Mouse (Mus musculus): ENCODE results near the gene Atrnl1. TPM values are rescaled to one million over a fixed set of nuclear protein-coding genes. Genes with fewer than 3 reads are reported as not detected.

Gene Atrnl1
- polyA plus RNA-seq, 1 experiment = 18.6 TPM

GRCm38 (mm10) chr19:57939166-57939565, 328.3 kb downstream of the Atrnl1 start:
- TF ChIP-seq CTCF (IDR thresholded peaks at IDR 0.05; ENCODE audit: insufficient read depth, low read length) (no peak), POLR2A (IDR thresholded peaks at IDR 0.05; ENCODE audit: borderline replicate concordance, extremely low read depth, low read depth, low read length) (no peak)
- Histone ChIP-seq H3K4me3 (replicated peaks; ENCODE audit: extremely low read depth, low read depth, low read length) (no peak overlapping the region), H3K4me1 (ENCODE audit: control insufficient read depth, insufficient read depth, low read length) (peaks cover 16% of the 10 kb centered on the region)
- DNase-seq = no peak
- WGBS = 14% methylated on average over 1 of the region's 1 CpGs

GRCm38 (mm10) chr19:57941529-57941928, 330.7 kb downstream of the Atrnl1 start:
- peaks cover 16% of the 10 kb centered on the region for H3K4me1 ChIP-seq (ENCODE audit: control insufficient read depth, insufficient read depth, low read length)
- TF ChIP-seq POLR2A (IDR thresholded peaks at IDR 0.05; ENCODE audit: borderline replicate concordance, extremely low read depth, low read depth, low read length) = no peak
- no peak for TF ChIP-seq CTCF (IDR thresholded peaks at IDR 0.05; ENCODE audit: insufficient read depth, low read length)
- WGBS = 51% methylated on average over 8 of the region's 8 CpGs

GRCm38 (mm10) chr19:57942281-57942680, 331.4 kb downstream of the Atrnl1 start:
- H3K4me3 ChIP-seq (replicated peaks; ENCODE audit: extremely low read depth, low read depth, low read length) = no peak overlapping the region
- TF ChIP-seq POLR2A (IDR thresholded peaks at IDR 0.05; ENCODE audit: borderline replicate concordance, extremely low read depth, low read depth, low read length) (no peak), CTCF (IDR thresholded peaks at IDR 0.05; ENCODE audit: insufficient read depth, low read length) (no peak)
- WGBS = 90% methylated on average over 14 of the region's 14 CpGs
- DNase-seq = no peak
- H3K4me1 ChIP-seq (ENCODE audit: control insufficient read depth, insufficient read depth, low read length) = peaks cover 16% of the 10 kb centered on the region

More at GRCm38 (mm10) chr19:57941529-57941928, 330.7 kb downstream of the Atrnl1 start:
- no peak overlapping the region for H3K4me3 ChIP-seq (replicated peaks; ENCODE audit: extremely low read depth, low read depth, low read length)
- no peak for DNase-seq

- no peak overlapping the region for H3K4me3 ChIP-seq (replicated peaks; ENCODE audit: extremely low read depth, low read depth, low read length)
- peaks cover 16% of the 10 kb centered on the region for H3K4me1 ChIP-seq (ENCODE audit: control insufficient read depth, insufficient read depth, low read length)
- no peak for TF ChIP-seq POLR2A (IDR thresholded peaks at IDR 0.05; ENCODE audit: borderline replicate concordance, extremely low read depth, low read depth, low read length)
- no peak for TF ChIP-seq CTCF (IDR thresholded peaks at IDR 0.05; ENCODE audit: insufficient read depth, low read length)
- WGBS = 62% methylated on average over 2 of the region's 2 CpGs
- DNase-seq = no peak
These were observed 332.5 kb downstream of the Atrnl1 start for GRCm38 (mm10) chr19:57943308-57943707.

GRCm38 (mm10) chr19:57944680-57945079, 333.8 kb downstream of the Atrnl1 start:
- Histone ChIP-seq H3K4me1 (ENCODE audit: control insufficient read depth, insufficient read depth, low read length) (peaks cover 11% of the 10 kb centered on the region), H3K4me3 (replicated peaks; ENCODE audit: extremely low read depth, low read depth, low read length) (no peak overlapping the region)
- no peak for TF ChIP-seq POLR2A (IDR thresholded peaks at IDR 0.05; ENCODE audit: borderline replicate concordance, extremely low read depth, low read depth, low read length)
- no peak for TF ChIP-seq CTCF (IDR thresholded peaks at IDR 0.05; ENCODE audit: insufficient read depth, low read length)
- WGBS = 84% methylated on average over 6 of the region's 6 CpGs
- DNase-seq = no peak

GRCm38 (mm10) chr19:57945626-57946250, 334.9 kb downstream of the Atrnl1 start:
- Histone ChIP-seq H3K4me3 (replicated peaks; ENCODE audit: extremely low read depth, low read depth, low read length) (no peak overlapping the region), H3K4me1 (ENCODE audit: control insufficient read depth, insufficient read depth, low read length) (peaks cover 9% of the 10 kb centered on the region)
- DNase-seq = no peak
- TF ChIP-seq POLR2A (IDR thresholded peaks at IDR 0.05; ENCODE audit: borderline replicate concordance, extremely low read depth, low read depth, low read length) (no peak), CTCF (IDR thresholded peaks at IDR 0.05; ENCODE audit: insufficient read depth, low read length) (no peak)
- WGBS = 93% methylated on average over 4 of the region's 4 CpGs

GRCm38 (mm10) chr19:57948489-57948888, 337.7 kb downstream of the Atrnl1 start:
- WGBS = 95% methylated on average over 2 of the region's 2 CpGs
- no peak for DNase-seq
- TF ChIP-seq CTCF (IDR thresholded peaks at IDR 0.05; ENCODE audit: insufficient read depth, low read length) (no peak), POLR2A (IDR thresholded peaks at IDR 0.05; ENCODE audit: borderline replicate concordance, extremely low read depth, low read depth, low read length) (no peak)
- no peak overlapping the region for H3K4me3 ChIP-seq (replicated peaks; ENCODE audit: extremely low read depth, low read depth, low read length)
- no peaks in the 10 kb centered on the region for H3K4me1 ChIP-seq (ENCODE audit: control insufficient read depth, insufficient read depth, low read length)

- no peak overlapping the region for H3K4me3 ChIP-seq (replicated peaks; ENCODE audit: extremely low read depth, low read depth, low read length)
- TF ChIP-seq POLR2A (IDR thresholded peaks at IDR 0.05; ENCODE audit: borderline replicate concordance, extremely low read depth, low read depth, low read length) (no peak), CTCF (IDR thresholded peaks at IDR 0.05; ENCODE audit: insufficient read depth, low read length) (no peak)
- no peak for DNase-seq
- 91% methylated on average over 13 of the region's 13 CpGs for WGBS
- no peaks in the 10 kb centered on the region for H3K4me1 ChIP-seq (ENCODE audit: control insufficient read depth, insufficient read depth, low read length)
These were observed 338.6 kb downstream of the Atrnl1 start for GRCm38 (mm10) chr19:57949260-57949917.

- no peak overlapping the region for H3K4me3 ChIP-seq (replicated peaks; ENCODE audit: extremely low read depth, low read depth, low read length)
- TF ChIP-seq POLR2A (IDR thresholded peaks at IDR 0.05; ENCODE audit: borderline replicate concordance, extremely low read depth, low read depth, low read length) (no peak), CTCF (IDR thresholded peaks at IDR 0.05; ENCODE audit: insufficient read depth, low read length) (no peak)
- no peak for DNase-seq
- 100% methylated on average over 3 of the region's 3 CpGs for WGBS
- H3K4me1 ChIP-seq (ENCODE audit: control insufficient read depth, insufficient read depth, low read length) = no peaks in the 10 kb centered on the region; the same call in 1 of the 2 replicates
These were observed 343.3 kb downstream of the Atrnl1 start for GRCm38 (mm10) chr19:57954131-57954530.

- no peak for DNase-seq
- Histone ChIP-seq H3K4me3 (replicated peaks; ENCODE audit: extremely low read depth, low read depth, low read length) (no peak overlapping the region), H3K4me1 (ENCODE audit: control insufficient read depth, insufficient read depth, low read length) (no peaks in the 10 kb centered on the region; the same call in 1 of the 2 replicates)
- TF ChIP-seq CTCF (IDR thresholded peaks at IDR 0.05; ENCODE audit: insufficient read depth, low read length) (no peak), POLR2A (IDR thresholded peaks at IDR 0.05; ENCODE audit: borderline replicate concordance, extremely low read depth, low read depth, low read length) (no peak)
- WGBS = 69% methylated on average over 3 of the region's 3 CpGs
These were observed 345.6 kb downstream of the Atrnl1 start for GRCm38 (mm10) chr19:57956459-57956858.
